Mouse (Mus musculus) adrenal gland, postnatal 10 days (tissue): Measurements from ENCODE around the gene Scd4. TPM values are rescaled to one million over a fixed set of nuclear protein-coding genes. Genes with fewer than 3 reads are reported as not detected.
A peak's percentile ranks its signal among the peaks of the same experiment; 100 is the strongest.

ENCODE experiments used
- DNase-seq: peaks from one replicate; pipeline ENCODE4 v3.0.0; 2021; ENCODE audit warnings: mixed read lengths
- microRNA-seq: library from miRNA; unstranded; fragments of <30 nt; microRNA quantifications from one replicate; pipeline ENCODE4 v1.2.0, GENCODE M21; 2021
- total RNA-seq, 2 experiments: library from RNA; stranded (reverse); gene quantifications; 2 replicates each; pipeline ENCODE4 v1.2.3; 2021

Gene Scd4
- total RNA-seq, 2 experiments from 2014 or later: 1.6 to 1.7 TPM

DNA sequence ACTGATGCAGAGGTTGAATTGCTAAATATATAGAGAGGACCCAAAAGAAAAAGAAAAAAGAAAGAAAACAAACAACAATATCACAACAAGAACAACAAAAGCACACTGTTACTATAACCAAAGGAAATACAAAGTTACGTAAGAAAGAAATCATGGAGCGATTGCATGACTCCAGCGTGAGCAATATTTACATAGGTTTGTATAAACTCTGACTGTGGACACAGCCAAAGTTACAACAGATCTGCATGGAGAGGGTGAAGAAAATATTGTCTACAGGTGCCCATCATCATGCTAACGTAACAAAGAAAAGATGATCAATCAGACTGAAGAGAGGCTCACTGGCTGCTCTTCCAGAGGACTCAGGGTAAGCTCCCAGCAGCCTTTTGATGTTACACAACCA lies 47.2 kb downstream of the Scd4 start:
- DNase-seq: no peak

DNA sequence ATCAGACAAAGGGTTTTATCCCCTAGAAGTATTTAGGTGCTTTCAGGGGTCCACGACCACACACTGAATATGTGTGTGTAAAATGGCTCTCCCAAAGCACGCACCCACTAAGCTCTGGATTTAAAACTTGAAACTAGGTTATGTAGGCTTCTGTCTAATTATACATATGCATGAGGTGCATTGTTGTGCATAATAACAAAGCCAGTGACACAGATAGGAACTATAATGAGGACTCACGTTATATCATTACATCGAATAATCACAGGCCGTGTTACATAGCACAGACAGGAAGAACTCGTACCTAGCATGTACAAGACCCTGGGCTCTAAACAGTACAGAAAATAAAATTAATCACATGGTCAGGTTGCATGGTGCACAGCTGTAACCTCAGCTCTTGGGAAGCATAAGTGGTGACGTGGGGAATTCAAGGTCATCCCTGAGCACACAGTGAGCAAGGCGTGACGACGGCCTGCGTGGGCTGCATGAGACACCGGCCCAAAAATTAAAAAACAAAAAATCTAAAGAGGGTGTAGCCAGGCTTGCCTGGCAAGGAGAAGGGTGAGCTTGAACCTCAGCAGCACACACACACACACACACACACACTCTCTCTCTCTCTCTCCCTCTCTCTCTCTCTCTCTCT lies 49.9 kb downstream of the Scd4 start:
- DNase-seq: no peak

DNA sequence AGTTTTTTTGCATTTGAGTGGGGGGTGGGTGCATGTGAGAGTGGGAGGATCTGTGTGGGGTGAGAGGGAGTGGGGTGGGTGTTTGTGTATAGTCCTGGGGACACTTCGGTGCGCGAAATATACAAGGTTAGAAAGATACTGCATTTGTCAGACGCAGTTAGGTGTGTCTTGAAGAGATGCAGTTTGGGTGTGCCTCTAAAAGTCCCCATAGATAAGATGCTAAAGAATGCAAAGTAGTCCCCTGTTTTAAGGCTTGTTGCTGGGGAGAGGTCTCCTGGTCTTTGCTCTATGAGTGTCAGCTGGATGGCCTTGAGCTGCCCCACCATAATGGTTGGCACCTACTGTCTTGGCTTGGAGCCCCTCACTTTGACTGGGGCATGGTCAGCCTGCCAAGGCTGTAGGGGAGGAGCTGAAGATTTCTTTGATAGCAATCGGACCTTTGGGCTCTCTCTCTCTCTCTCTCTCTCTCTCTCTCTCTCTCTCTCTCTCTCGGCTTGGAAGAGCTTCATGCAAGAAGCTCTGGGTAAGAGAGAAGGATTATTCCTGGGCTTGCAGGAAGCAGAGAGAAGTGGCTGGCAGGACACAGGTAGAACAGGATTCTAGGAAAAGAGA lies 53.1 kb downstream of the Scd4 start:
- peak; percentile 18 for DNase-seq

GRCm38 (mm10) chr19:44387089-44387671 lies 54.3 kb downstream of the Scd4 start:
- no peak for DNase-seq

- peak; percentile 32 for DNase-seq
These were observed 55.0 kb downstream of the Scd4 start for GRCm38 (mm10) chr19:44387746-44388474.

DNA sequence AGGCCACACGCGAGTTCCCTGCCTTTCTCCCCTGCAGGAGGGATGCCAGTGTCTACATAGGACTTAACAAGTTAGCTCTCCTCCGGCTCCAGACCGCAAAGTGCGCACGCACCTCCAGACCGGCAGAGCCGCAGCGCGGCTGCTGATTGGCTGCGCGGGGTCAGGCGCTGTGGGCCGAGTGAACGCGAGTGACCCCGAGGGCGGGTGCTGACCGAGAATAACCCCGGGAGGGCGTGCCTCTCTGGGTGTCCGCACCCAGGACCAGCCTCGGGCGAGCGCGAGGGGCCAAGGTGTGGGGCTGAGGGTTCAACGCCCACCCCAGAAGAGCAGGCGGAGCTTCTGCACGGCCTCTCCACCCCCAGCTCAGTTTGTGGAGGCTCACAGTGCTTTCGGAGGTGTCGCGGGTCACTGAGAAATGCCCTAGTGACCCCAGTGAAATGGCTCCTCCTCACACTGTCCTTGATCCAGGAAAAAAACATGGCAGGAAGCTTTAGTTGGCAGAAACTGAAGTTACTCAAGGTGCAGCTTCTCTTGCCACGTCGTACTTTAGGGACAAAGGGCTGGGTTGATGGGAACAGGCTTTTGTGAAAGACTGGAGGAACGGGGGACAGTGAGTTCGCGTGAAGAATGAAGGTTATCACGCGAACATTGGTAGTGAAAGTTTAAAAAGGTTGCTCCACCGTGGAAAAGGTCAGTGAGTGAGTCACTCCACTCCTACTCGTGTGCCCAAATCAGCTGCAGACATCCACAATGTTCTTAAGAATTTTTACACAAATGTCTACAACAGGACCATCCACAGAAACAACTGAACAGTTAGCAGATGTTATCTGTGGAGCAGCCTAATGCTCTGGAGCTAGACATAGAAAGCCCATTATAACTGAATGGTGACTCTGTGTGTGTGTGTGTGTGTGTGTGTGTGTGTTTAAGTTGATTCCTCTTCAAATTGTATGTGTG lies 55.9 kb downstream of the Scd4 start:
- peak; percentile 97 for DNase-seq

- DNase-seq: peak; percentile 50
These were observed 56.6 kb downstream of the Scd4 start for GRCm38 (mm10) chr19:44389507-44389906.

- no peak for DNase-seq
These were observed 59.0 kb downstream of the Scd4 start for GRCm38 (mm10) chr19:44391856-44392255.

DNA sequence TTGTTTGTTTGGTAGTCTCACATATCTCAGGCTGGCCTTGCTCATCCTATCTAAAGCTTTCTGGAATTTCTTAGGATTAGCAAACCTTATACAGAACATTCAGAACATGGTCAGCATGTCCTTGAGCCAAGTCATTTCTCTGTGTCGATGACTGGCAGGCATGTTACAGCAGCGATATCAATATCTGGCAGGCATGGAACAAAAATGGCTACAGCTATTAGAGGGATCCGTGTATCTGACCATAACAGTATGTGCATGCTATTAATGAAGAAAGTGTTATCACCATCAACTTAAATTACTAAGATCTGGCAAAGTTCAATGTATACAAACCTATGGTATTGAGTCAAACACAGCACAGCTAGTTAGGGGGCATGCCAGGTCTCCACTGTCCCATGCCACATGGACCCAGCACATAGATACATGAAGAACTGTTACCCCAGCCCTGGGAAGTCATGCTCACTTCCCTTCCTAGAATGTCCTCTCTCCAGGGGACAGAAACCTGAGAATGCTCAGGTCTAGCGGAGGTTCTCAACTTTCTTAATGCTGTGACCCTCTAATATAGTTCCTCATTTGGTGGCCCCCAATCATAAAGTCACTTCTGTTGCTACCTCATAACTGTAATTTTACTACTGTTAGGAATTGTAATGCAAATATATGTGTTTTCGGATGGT lies 59.6 kb downstream of the Scd4 start:
- no peak for DNase-seq

DNA sequence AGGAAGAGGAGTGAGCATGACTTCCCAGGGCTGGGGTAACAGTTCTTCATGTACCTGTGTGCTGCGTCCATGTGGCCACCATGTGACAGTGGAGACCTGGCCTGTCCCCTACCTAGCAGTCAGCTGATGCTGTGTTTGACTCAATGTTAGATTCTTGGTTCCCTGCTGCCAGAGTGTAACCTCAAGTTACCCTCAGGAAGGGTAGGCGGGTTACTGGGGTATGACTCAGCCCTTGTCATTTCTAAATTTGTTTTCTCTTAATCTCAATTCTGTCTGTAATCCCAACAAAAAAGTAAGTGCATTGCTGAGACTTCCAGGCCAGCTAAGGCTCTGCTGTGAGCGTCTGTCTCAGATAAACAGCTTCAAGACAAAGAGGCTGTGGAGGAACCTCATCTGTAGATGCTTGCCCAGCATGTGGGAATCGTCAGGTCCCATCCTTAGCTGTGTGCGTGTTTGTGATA lies 61.1 kb downstream of the Scd4 start:
- no peak for DNase-seq

GRCm38 (mm10) chr19:44394972-44395371 lies 62.1 kb downstream of the Scd4 start:
- no peak for DNase-seq

Small RNA genes within 50 kb of the gene (microRNA-seq; reads per million reads assigned to microRNA genes)
- 3.7 reads per million for gene Mir5114

Other genes with a start within 250 kb of the Scd4 start
- 10 to 100 TPM; 48.6 to 52.9 TPM for gene Chuk, start 225.6 kb upstream of the Scd4 start, total RNA-seq
- 10 to 100 TPM; 22.9 to 23.8 TPM for gene Cwf19l1, start 197.2 kb upstream of the Scd4 start, total RNA-seq
- 10 to 100 TPM; 29.1 to 30.1 TPM for gene Bloc1s2, start 186.6 kb upstream of the Scd4 start, total RNA-seq
- gene Pkd2l1, start 140.7 kb upstream of the Scd4 start, total RNA-seq: not detected
- gene Scd3, start 129.8 kb upstream of the Scd4 start, total RNA-seq: under 1 TPM in 1 of 2 experiments, not detected in 1; 0.21 TPM
- 100 to 1,000 TPM; 226 to 239 TPM for gene Scd2, start 39.4 kb upstream of the Scd4 start, total RNA-seq
- 100 to 1,000 TPM; 181 to 382 TPM for gene Scd1, start 74.8 kb downstream of the Scd4 start, total RNA-seq
- gene Wnt8b, start 160.4 kb downstream of the Scd4 start, total RNA-seq: under 1 TPM in 1 of 2 experiments, not detected in 1; 0.09 TPM
- gene Sec31b, start 212.8 kb downstream of the Scd4 start, total RNA-seq: 1 to 10 TPM; 4.3 to 6.9 TPM
- not detected for gene Gm20538, start 219.7 kb downstream of the Scd4 start, total RNA-seq
- gene Ndufb8, start 222.3 kb downstream of the Scd4 start, total RNA-seq: 1,000 to 10,000 TPM; 1,057 to 1,125 TPM
- 10 to 100 TPM; 28.7 to 36.0 TPM for gene Hif1an, start 229.8 kb downstream of the Scd4 start, total RNA-seq